Mouse (Mus musculus) CD4-positive, CD25-positive, alpha-beta regulatory T cell, adult 4 months (primary cell): Measurements from ENCODE around the gene Nfkbie. TPM values are rescaled to one million over a fixed set of nuclear protein-coding genes. Genes with fewer than 3 reads are reported as not detected.
A peak's percentile ranks its signal among the peaks of the same experiment; 100 is the strongest.

Experiments
- ATAC-seq: one replicate; pipeline ENCODE4 v1.8.0; 2017
- polyA plus RNA-seq, 2 experiments: library from polyadenylated mRNA; unstranded; fragments of 100-300 nt; shearing (Covaris generic); gene quantifications; one replicate each; pipeline ENCODE4 v1.2.1; 2017

Gene Nfkbie
- polyA plus RNA-seq, 2 experiments from 2014 or later: 33.1 to 48.1 TPM

GRCm38 (mm10) chr17:45582715-45583355 is 27.3 kb downstream of the Nfkbie start:
- peak; percentile 26 for ATAC-seq

GRCm38 (mm10) chr17:45584096-45584896 is 28.8 kb downstream of the Nfkbie start:
- ATAC-seq: no peak

GRCm38 (mm10) chr17:45584939-45585678 is 29.6 kb downstream of the Nfkbie start:
- no peak for ATAC-seq

GRCm38 (mm10) chr17:45585725-45586448 is 30.4 kb downstream of the Nfkbie start:
- no peak for ATAC-seq

- ATAC-seq: no peak
These were observed 30.9 kb downstream of the Nfkbie start for GRCm38 (mm10) chr17:45586449-45586837.

GRCm38 (mm10) chr17:45588370-45588769 is 32.9 kb downstream of the Nfkbie start:
- no peak for ATAC-seq

- no peak for ATAC-seq
These were observed 33.7 kb downstream of the Nfkbie start for GRCm38 (mm10) chr17:45589236-45589635.

- no peak for ATAC-seq
These were observed 34.3 kb downstream of the Nfkbie start for GRCm38 (mm10) chr17:45589844-45590243.

- ATAC-seq: no peak
These were observed 34.9 kb downstream of the Nfkbie start for GRCm38 (mm10) chr17:45590410-45590809.

- ATAC-seq: no peak
These were observed 36.5 kb downstream of the Nfkbie start for GRCm38 (mm10) chr17:45591701-45592605.

GRCm38 (mm10) chr17:45592606-45593431 is 37.3 kb downstream of the Nfkbie start:
- no peak for ATAC-seq

- ATAC-seq: no peak
These were observed 38.0 kb downstream of the Nfkbie start for GRCm38 (mm10) chr17:45593479-45593878.

GRCm38 (mm10) chr17:45594195-45594594 is 38.7 kb downstream of the Nfkbie start:
- ATAC-seq: no peak

GRCm38 (mm10) chr17:45594881-45595735 is 39.6 kb downstream of the Nfkbie start:
- ATAC-seq: peak; percentile 73

- peak; percentile 10 for ATAC-seq
These were observed 40.4 kb downstream of the Nfkbie start for GRCm38 (mm10) chr17:45595736-45596390.

GRCm38 (mm10) chr17:45596631-45597396 is 41.3 kb downstream of the Nfkbie start:
- ATAC-seq: peak; percentile 21

- ATAC-seq: no peak
These were observed 42.3 kb downstream of the Nfkbie start for GRCm38 (mm10) chr17:45597787-45598186.

GRCm38 (mm10) chr17:45598376-45598775 is 42.9 kb downstream of the Nfkbie start:
- no peak for ATAC-seq
